Mouse (Mus musculus): ENCODE measurements at regions not wholly inside any gene's neighbourhood (a gene's known extent, or its start where the extent isn't known, plus 50 kb on each side); places are given as distances from the start of the nearest gene placed in this dataset.

GRCm38 (mm10) chr4:131491960-131492359 is 346.1 kb downstream of the Ptpru start:
- Histone ChIP-seq H3K27ac (ENCODE audit: low read length) (no peak overlapping the region), H3K9ac (replicated peaks; ENCODE audit: low read depth, low read length) (no peak overlapping the region), H3K36me3 (ENCODE audit: control insufficient read depth, insufficient read depth) (no peaks in the 10 kb centered on the region), H3K27me3 (replicated peaks; ENCODE audit: control insufficient read depth, insufficient read depth, low read length) (no peaks in the 10 kb centered on the region; the same call in 1 of the 2 replicates), H3K4me2 (ENCODE audit: low read length) (no peak overlapping the region), H3K4me1 (replicated peaks; ENCODE audit: control insufficient read depth, insufficient read depth, low read length) (peaks cover 17% of the 10 kb centered on the region), H3K9me3 (ENCODE audit: control insufficient read depth, low read length) (no peaks in the 10 kb centered on the region), H3K4me3 (replicated peaks; ENCODE audit: low read length) (no peak overlapping the region)
- 35% methylated on average over 4 of the region's 4 CpGs for WGBS
- 0 out of 2 replicates have a peak, but pooled peaks have one; percentile 18 for ATAC-seq

GRCm38 (mm10) chr4:131493726-131494125 is 344.4 kb downstream of the Ptpru start:
- WGBS: 46% methylated on average over 4 of the region's 4 CpGs
- H3K27ac ChIP-seq (ENCODE audit: low read length): no peak overlapping the region
- H3K4me2 ChIP-seq (ENCODE audit: low read length): no peak overlapping the region
- no peaks in the 10 kb centered on the region for H3K36me3 ChIP-seq (ENCODE audit: control insufficient read depth, insufficient read depth)
- no peaks in the 10 kb centered on the region; the same call in 1 of the 2 replicates for H3K27me3 ChIP-seq (replicated peaks; ENCODE audit: control insufficient read depth, insufficient read depth, low read length)
- no peak overlapping the region for H3K4me3 ChIP-seq (replicated peaks; ENCODE audit: low read length)
- H3K4me1 ChIP-seq (replicated peaks; ENCODE audit: control insufficient read depth, insufficient read depth, low read length): peaks cover 21% of the 10 kb centered on the region
- no peaks in the 10 kb centered on the region for H3K9me3 ChIP-seq (ENCODE audit: control insufficient read depth, low read length)
- no peak overlapping the region for H3K9ac ChIP-seq (replicated peaks; ENCODE audit: low read depth, low read length)
- no peak for ATAC-seq

GRCm38 (mm10) chr4:131496900-131497299 is 341.2 kb downstream of the Ptpru start:
- H3K9ac ChIP-seq (replicated peaks; ENCODE audit: low read depth, low read length): no peak overlapping the region
- peak overlapping the region; percentile 15; the same call in 1 of the 2 replicates for H3K27ac ChIP-seq (ENCODE audit: low read length)
- H3K9me3 ChIP-seq (ENCODE audit: control insufficient read depth, low read length): no peaks in the 10 kb centered on the region
- no peak overlapping the region for H3K4me3 ChIP-seq (replicated peaks; ENCODE audit: low read length)
- peaks cover 18% of the 10 kb centered on the region for H3K4me1 ChIP-seq (replicated peaks; ENCODE audit: control insufficient read depth, insufficient read depth, low read length)
- no peak overlapping the region for H3K4me2 ChIP-seq (ENCODE audit: low read length)
- ATAC-seq: no peak; the same call in 1 of the 2 replicates
- H3K36me3 ChIP-seq (ENCODE audit: control insufficient read depth, insufficient read depth): no peaks in the 10 kb centered on the region
- WGBS: 17% methylated on average over 5 of the region's 5 CpGs
- no peaks in the 10 kb centered on the region; the same call in 1 of the 2 replicates for H3K27me3 ChIP-seq (replicated peaks; ENCODE audit: control insufficient read depth, insufficient read depth, low read length)

GRCm38 (mm10) chr4:131500928-131501650 is 337.0 kb downstream of the Ptpru start:
- Histone ChIP-seq H3K36me3 (ENCODE audit: control insufficient read depth, insufficient read depth) (no peaks in the 10 kb centered on the region), H3K4me2 (ENCODE audit: low read length) (no peak overlapping the region), H3K4me1 (replicated peaks; ENCODE audit: control insufficient read depth, insufficient read depth, low read length) (peaks cover 12% of the 10 kb centered on the region), H3K9me3 (ENCODE audit: control insufficient read depth, low read length) (no peaks in the 10 kb centered on the region), H3K27me3 (replicated peaks; ENCODE audit: control insufficient read depth, insufficient read depth, low read length) (no peaks in the 10 kb centered on the region), H3K4me3 (replicated peaks; ENCODE audit: low read length) (no peak overlapping the region), H3K9ac (replicated peaks; ENCODE audit: low read depth, low read length) (no peak overlapping the region), H3K27ac (ENCODE audit: low read length) (no peak overlapping the region)
- 73% methylated on average over 10 of the region's 10 CpGs for WGBS
- no peak for ATAC-seq

- H3K4me2 ChIP-seq (ENCODE audit: low read length): no peak overlapping the region
- H3K27ac ChIP-seq (ENCODE audit: low read length): no peak overlapping the region
- WGBS: 72% methylated on average over 7 of the region's 7 CpGs
- H3K9ac ChIP-seq (replicated peaks; ENCODE audit: low read depth, low read length): no peak overlapping the region
- H3K4me1 ChIP-seq (replicated peaks; ENCODE audit: control insufficient read depth, insufficient read depth, low read length): no peaks in the 10 kb centered on the region
- no peak overlapping the region for H3K4me3 ChIP-seq (replicated peaks; ENCODE audit: low read length)
- ATAC-seq: no peak
- H3K36me3 ChIP-seq (ENCODE audit: control insufficient read depth, insufficient read depth): no peaks in the 10 kb centered on the region
- H3K27me3 ChIP-seq (replicated peaks; ENCODE audit: control insufficient read depth, insufficient read depth, low read length): no peaks in the 10 kb centered on the region
- no peaks in the 10 kb centered on the region for H3K9me3 ChIP-seq (ENCODE audit: control insufficient read depth, low read length)
Observed at GRCm38 (mm10) chr4:131508154-131508553, 329.9 kb downstream of the Ptpru start.

- Histone ChIP-seq H3K27ac (ENCODE audit: low read length) (no peak overlapping the region), H3K36me3 (ENCODE audit: control insufficient read depth, insufficient read depth) (no peaks in the 10 kb centered on the region), H3K4me1 (replicated peaks; ENCODE audit: control insufficient read depth, insufficient read depth, low read length) (no peaks in the 10 kb centered on the region), H3K9ac (replicated peaks; ENCODE audit: low read depth, low read length) (no peak overlapping the region), H3K27me3 (replicated peaks; ENCODE audit: control insufficient read depth, insufficient read depth, low read length) (no peaks in the 10 kb centered on the region), H3K9me3 (ENCODE audit: control insufficient read depth, low read length) (no peaks in the 10 kb centered on the region), H3K4me2 (ENCODE audit: low read length) (no peak overlapping the region), H3K4me3 (replicated peaks; ENCODE audit: low read length) (no peak overlapping the region)
- no peak; the same call in 1 of the 2 replicates for ATAC-seq
- 63% methylated on average over 3 of the region's 3 CpGs for WGBS
Observed at GRCm38 (mm10) chr4:131511586-131511985, 326.5 kb downstream of the Ptpru start.

GRCm38 (mm10) chr4:131512768-131513167 is 325.3 kb downstream of the Ptpru start:
- Histone ChIP-seq H3K9ac (replicated peaks; ENCODE audit: low read depth, low read length) (no peak overlapping the region), H3K36me3 (ENCODE audit: control insufficient read depth, insufficient read depth) (no peaks in the 10 kb centered on the region), H3K27me3 (replicated peaks; ENCODE audit: control insufficient read depth, insufficient read depth, low read length) (no peaks in the 10 kb centered on the region), H3K4me2 (ENCODE audit: low read length) (no peak overlapping the region), H3K27ac (ENCODE audit: low read length) (no peak overlapping the region), H3K4me3 (replicated peaks; ENCODE audit: low read length) (no peak overlapping the region), H3K4me1 (replicated peaks; ENCODE audit: control insufficient read depth, insufficient read depth, low read length) (no peaks in the 10 kb centered on the region), H3K9me3 (ENCODE audit: control insufficient read depth, low read length) (no peaks in the 10 kb centered on the region)
- 72% methylated on average over 7 of the region's 7 CpGs for WGBS
- no peak for ATAC-seq

- no peaks in the 10 kb centered on the region for H3K36me3 ChIP-seq (ENCODE audit: control insufficient read depth, insufficient read depth)
- H3K4me2 ChIP-seq (ENCODE audit: low read length): no peak overlapping the region
- H3K9ac ChIP-seq (replicated peaks; ENCODE audit: low read depth, low read length): no peak overlapping the region
- H3K27me3 ChIP-seq (replicated peaks; ENCODE audit: control insufficient read depth, insufficient read depth, low read length): no peaks in the 10 kb centered on the region
- no peak for ATAC-seq
- H3K9me3 ChIP-seq (ENCODE audit: control insufficient read depth, low read length): no peaks in the 10 kb centered on the region
- no peak overlapping the region for H3K27ac ChIP-seq (ENCODE audit: low read length)
- H3K4me1 ChIP-seq (replicated peaks; ENCODE audit: control insufficient read depth, insufficient read depth, low read length): peaks cover 4% of the 10 kb centered on the region
- no peak overlapping the region for H3K4me3 ChIP-seq (replicated peaks; ENCODE audit: low read length)
- 60% methylated on average over 10 of the region's 10 CpGs for WGBS
Observed at GRCm38 (mm10) chr4:131520636-131521306, 317.3 kb downstream of the Ptpru start.

GRCm38 (mm10) chr4:131521307-131521651 is 316.8 kb downstream of the Ptpru start:
- 80% methylated on average over 8 of the region's 8 CpGs for WGBS
- ATAC-seq: no peak
- no peak overlapping the region; the same call in 1 of the 2 replicates for H3K27ac ChIP-seq (ENCODE audit: low read length)

More at GRCm38 (mm10) chr4:131521307-131521651, 316.8 kb downstream of the Ptpru start:
- Histone ChIP-seq H3K36me3 (ENCODE audit: control insufficient read depth, insufficient read depth) (no peaks in the 10 kb centered on the region), H3K9me3 (ENCODE audit: control insufficient read depth, low read length) (no peaks in the 10 kb centered on the region), H3K9ac (replicated peaks; ENCODE audit: low read depth, low read length) (no peak overlapping the region), H3K27me3 (replicated peaks; ENCODE audit: control insufficient read depth, insufficient read depth, low read length) (no peaks in the 10 kb centered on the region), H3K4me2 (ENCODE audit: low read length) (no peak overlapping the region), H3K4me3 (replicated peaks; ENCODE audit: low read length) (no peak overlapping the region), H3K4me1 (replicated peaks; ENCODE audit: control insufficient read depth, insufficient read depth, low read length) (peaks cover 4% of the 10 kb centered on the region)
